Comparison of ENCODE assay signal across 7 mouse cellular contexts in the genomic region with DNA sequence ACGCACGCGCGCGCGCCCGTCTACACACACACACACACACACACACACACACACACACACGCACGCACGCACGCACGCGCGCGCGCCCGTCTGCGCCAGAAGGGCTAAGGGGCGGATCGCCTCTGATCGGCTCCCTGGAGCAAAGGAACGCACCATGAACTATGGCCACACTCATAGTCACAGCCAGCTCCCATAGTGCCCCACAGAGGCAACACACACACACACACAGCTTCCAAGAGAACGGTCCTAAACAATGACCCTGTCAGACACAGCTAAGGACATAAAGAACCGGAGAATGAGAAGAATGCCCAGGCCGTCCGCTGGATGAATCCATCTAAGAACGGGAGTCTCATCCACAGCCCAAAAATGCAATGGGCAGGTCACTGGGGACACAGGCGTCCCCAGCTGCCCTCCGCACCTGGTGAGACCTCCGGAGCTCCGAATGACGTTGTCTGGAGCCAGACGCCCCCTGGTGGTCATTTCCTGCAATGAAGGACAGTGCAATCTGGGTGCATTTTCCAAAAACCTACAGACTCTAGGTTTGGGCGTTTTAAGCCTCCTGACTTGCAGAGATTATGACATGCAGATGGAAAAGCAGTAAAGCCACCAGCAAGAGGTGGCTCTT. TPM values are rescaled to one million over a fixed set of nuclear protein-coding genes. Genes with fewer than 3 reads are reported as not detected.
DNase-seq lines count a peak whose midpoint lies in the region; ATAC-seq and TF ChIP-seq lines count a peak whose summit lies in the region.

No protein-coding gene starts in this region.

- H3K4me2 ChIP-seq in hindbrain, postnatal 0 days (ENCODE audit: low read depth, low read length), result peak overlapping the region; percentile 38
- H3K4me2 ChIP-seq in limb, embryonic 11.5 days (ENCODE audit: low read depth, severe bottlenecking), result no peak overlapping the region
- peak overlapping the region; percentile 25 for H3K4me2 ChIP-seq in midbrain, embryonic 14.5 days (ENCODE audit: low read length)

- H3K27me3 ChIP-seq in hindbrain, postnatal 0 days (ENCODE audit: insufficient read depth, low read length), result no peaks in the 10 kb centered on the region
- H3K27me3 ChIP-seq in limb, embryonic 11.5 days (ENCODE audit: control insufficient read depth, insufficient read depth, low read length), result no peaks in the 10 kb centered on the region
- no peaks in the 10 kb centered on the region for H3K27me3 ChIP-seq in midbrain, embryonic 14.5 days (ENCODE audit: control insufficient read depth, insufficient read depth, low read length)
- no peaks in the 10 kb centered on the region for H3K27me3 ChIP-seq in spleen, adult 2 months (ENCODE audit: control insufficient read depth, insufficient read depth, low read length)

- peak; percentile 86 for DNase-seq in adipocyte (ENCODE audit: low spot score)
- peak; percentile 88 to 92 for DNase-seq in cerebellum, postnatal 25 days
- peak; percentile 90 for DNase-seq in gastrocnemius, postnatal 10 days
- peak; percentile 88 for DNase-seq in hindbrain, postnatal 0 days (ENCODE audit: low spot score)
- DNase-seq in limb, embryonic 11.5 days (ENCODE audit: low spot score), result peak; percentile 90
- DNase-seq in midbrain, embryonic 14.5 days, result peak; percentile 90
- DNase-seq in spleen, adult 2 months (ENCODE audit: low read depth in 1 of 2, low spot score in 2 of 2), result peak in 1 of 2 experiments; percentile 80

- peaks cover 45% of the 10 kb centered on the region for H3K36me3 ChIP-seq in hindbrain, postnatal 0 days (ENCODE audit: insufficient read depth, low read length)
- peaks cover 18% of the 10 kb centered on the region for H3K36me3 ChIP-seq in limb, embryonic 11.5 days (ENCODE audit: control insufficient read depth, insufficient read depth, low read length)
- peaks cover 52% of the 10 kb centered on the region for H3K36me3 ChIP-seq in midbrain, embryonic 14.5 days (ENCODE audit: control insufficient read depth, insufficient read depth, low read length)
- peaks cover 12% of the 10 kb centered on the region for H3K36me3 ChIP-seq in spleen, adult 2 months (ENCODE audit: control insufficient read depth, insufficient read depth, low read length)

- H3K27ac ChIP-seq in hindbrain, postnatal 0 days, result no peak overlapping the region; the same call in 1 of the 2 replicates
- H3K27ac ChIP-seq in limb, embryonic 11.5 days (replicated peaks; ENCODE audit: low read depth, low read length), result no peak overlapping the region
- no peak overlapping the region for H3K27ac ChIP-seq in midbrain, embryonic 14.5 days (replicated peaks; ENCODE audit: low read depth, low read length)
- no peak overlapping the region for H3K27ac ChIP-seq in spleen, adult 2 months (ENCODE audit: insufficient read depth, low read length)

- no peak for TF ChIP-seq POLR2A in spleen, adult 2 months (IDR thresholded peaks at IDR 0.05; ENCODE audit: low read depth, low read length)

- H3K9me3 ChIP-seq in hindbrain, postnatal 0 days (ENCODE audit: low read length), result no peaks in the 10 kb centered on the region
- H3K9me3 ChIP-seq in limb, embryonic 11.5 days (ENCODE audit: control insufficient read depth, low read length), result no peaks in the 10 kb centered on the region
- H3K9me3 ChIP-seq in midbrain, embryonic 14.5 days (ENCODE audit: control insufficient read depth, low read length), result no peaks in the 10 kb centered on the region

- H3K4me1 ChIP-seq in hindbrain, postnatal 0 days (ENCODE audit: insufficient read depth, low read length), result peaks cover 11% of the 10 kb centered on the region; the same call in 1 of the 2 replicates
- H3K4me1 ChIP-seq in limb, embryonic 11.5 days (ENCODE audit: control insufficient read depth, insufficient read depth, low read length), result 0 out of 2 replicates have a peak, but pooled peaks cover 2% of the 10 kb centered on the region
- peaks cover 5% of the 10 kb centered on the region; the same call in 1 of the 2 replicates for H3K4me1 ChIP-seq in midbrain, embryonic 14.5 days (ENCODE audit: control insufficient read depth, insufficient read depth, low read length)
- H3K4me1 ChIP-seq in spleen, adult 2 months (ENCODE audit: control insufficient read depth, insufficient read depth, insufficient read length), result peaks cover 20% of the 10 kb centered on the region; the same call in 1 of the 2 replicates

- H3K9ac ChIP-seq in hindbrain, postnatal 0 days (replicated peaks; ENCODE audit: low read length), result no peak overlapping the region
- H3K9ac ChIP-seq in limb, embryonic 11.5 days (ENCODE audit: low read length), result no peak overlapping the region
- H3K9ac ChIP-seq in midbrain, embryonic 14.5 days (replicated peaks; ENCODE audit: low read length), result no peak overlapping the region

- 49% methylated on average over 34 of the region's 34 CpGs for WGBS in hindbrain, postnatal 0 days
- 63% methylated on average over 34 of the region's 34 CpGs for WGBS in limb, embryonic 11.5 days
- WGBS in midbrain, embryonic 14.5 days, result 58% methylated on average over 34 of the region's 34 CpGs
- 54% methylated on average over 31 of the region's 34 CpGs for WGBS in spleen, adult 2 months

- ATAC-seq in hindbrain, postnatal 0 days, result peak; percentile 64
- 0 out of 2 replicates have a peak, but pooled peaks have one; percentile 59 for ATAC-seq in limb, embryonic 11.5 days (ENCODE audit: insufficient number of reproducible peaks, low FRiP score, low TSS enrichment, low read depth)
- peak; percentile 24; the same call in 1 of the 2 replicates for ATAC-seq in midbrain, embryonic 14.5 days (ENCODE audit: low FRiP score, low TSS enrichment)

- TF ChIP-seq CTCF in hindbrain, postnatal 0 days (IDR thresholded peaks at IDR 0.05; ENCODE audit: low read depth), result peak; percentile 95
- TF ChIP-seq CTCF in spleen, adult 2 months (IDR thresholded peaks at IDR 0.05; ENCODE audit: extremely low read depth, insufficient read depth, insufficient read length, insufficient replicate concordance), result peak; percentile 84; the same call in 1 of the 2 replicates

- H3K4me3 ChIP-seq in hindbrain, postnatal 0 days (ENCODE audit: low read length), result 0 out of 2 replicates have a peak overlapping the region, but pooled peaks have one; percentile 11
- no peak overlapping the region for H3K4me3 ChIP-seq in limb, embryonic 11.5 days (ENCODE audit: low read depth, low read length)
- no peak overlapping the region for H3K4me3 ChIP-seq in midbrain, embryonic 14.5 days (replicated peaks; ENCODE audit: low read depth, low read length)
- no peak overlapping the region for H3K4me3 ChIP-seq in spleen, adult 2 months (ENCODE audit: extremely low read depth, insufficient read depth, insufficient read length)

RNA-seq across cellular contexts. Expression of gene Nanos3, which starts 25.3 kb away (rescaled TPM):
- 1 to 10 TPM; 1.4 to 2.4 TPM for total RNA-seq in gastrocnemius, postnatal 10 days (2021)
- 2.3 and 3.2 TPM in 2 replicates for total RNA-seq in hindbrain, postnatal 0 days (2014; rRNA removed)
- polyA plus RNA-seq in hindbrain, postnatal 0 days (2015; fragmentation: Nextera tagmentation; extraction: Ambion mirVana), result 11.5 and 15.5 TPM in 2 replicates
- 4.3 and 4.9 TPM in 2 replicates for polyA plus RNA-seq in limb, embryonic 11.5 days (2014; fragmentation: Nextera tagmentation; extraction: Ambion mirVana)
- polyA plus RNA-seq in midbrain, embryonic 14.5 days (2014; fragmentation: Nextera tagmentation; extraction: Ambion mirVana), result 9.4 and 11.7 TPM in 2 replicates
- polyA plus RNA-seq in spleen, adult 2 months (2012; rRNA removed), result 1.2 TPM in 1 of 2 replicates, not detected in the other

RNA-seq across cellular contexts. Expression of gene Zswim4, which starts 26.6 kb away (rescaled TPM):
- total RNA-seq in gastrocnemius, postnatal 10 days (2021), result 1 to 10 TPM; 7.9 to 8.5 TPM
- total RNA-seq in hindbrain, postnatal 0 days (2014; rRNA removed), result 44.1 and 50.6 TPM in 2 replicates
- 11.0 and 11.3 TPM in 2 replicates for polyA plus RNA-seq in hindbrain, postnatal 0 days (2015; fragmentation: Nextera tagmentation; extraction: Ambion mirVana)
- 23.9 and 24.5 TPM in 2 replicates for polyA plus RNA-seq in limb, embryonic 11.5 days (2014; fragmentation: Nextera tagmentation; extraction: Ambion mirVana)
- polyA plus RNA-seq in midbrain, embryonic 14.5 days (2014; fragmentation: Nextera tagmentation; extraction: Ambion mirVana), result 28.7 and 35.6 TPM in 2 replicates
- polyA plus RNA-seq in spleen, adult 2 months (2012; rRNA removed), result 11.3 and 17.5 TPM in 2 replicates

RNA-seq across cellular contexts. Expression of gene D8Ertd738e, which starts 39.2 kb away (rescaled TPM):
- total RNA-seq in gastrocnemius, postnatal 10 days (2021), result 100 to 1,000 TPM; 180 to 184 TPM
- 69.4 and 79.5 TPM in 2 replicates for total RNA-seq in hindbrain, postnatal 0 days (2014; rRNA removed)
- polyA plus RNA-seq in hindbrain, postnatal 0 days (2015; fragmentation: Nextera tagmentation; extraction: Ambion mirVana), result 318 and 325 TPM in 2 replicates
- polyA plus RNA-seq in limb, embryonic 11.5 days (2014; fragmentation: Nextera tagmentation; extraction: Ambion mirVana), result 361 and 375 TPM in 2 replicates
- 261 and 282 TPM in 2 replicates for polyA plus RNA-seq in midbrain, embryonic 14.5 days (2014; fragmentation: Nextera tagmentation; extraction: Ambion mirVana)
- 68.3 and 88.3 TPM in 2 replicates for polyA plus RNA-seq in spleen, adult 2 months (2012; rRNA removed)

RNA-seq across cellular contexts. Expression of gene Mri1, which starts 46.8 kb away (rescaled TPM):
- 10 to 100 TPM; 16.8 to 20.6 TPM for total RNA-seq in gastrocnemius, postnatal 10 days (2021)
- total RNA-seq in hindbrain, postnatal 0 days (2014; rRNA removed), result 46.1 and 71.6 TPM in 2 replicates
- 41.6 and 44.7 TPM in 2 replicates for polyA plus RNA-seq in hindbrain, postnatal 0 days (2015; fragmentation: Nextera tagmentation; extraction: Ambion mirVana)
- polyA plus RNA-seq in limb, embryonic 11.5 days (2014; fragmentation: Nextera tagmentation; extraction: Ambion mirVana), result 56.0 and 61.4 TPM in 2 replicates
- 39.9 and 40.2 TPM in 2 replicates for polyA plus RNA-seq in midbrain, embryonic 14.5 days (2014; fragmentation: Nextera tagmentation; extraction: Ambion mirVana)
- 59.5 and 104 TPM in 2 replicates for polyA plus RNA-seq in spleen, adult 2 months (2012; rRNA removed)

RNA-seq across cellular contexts. Expression of gene Ccdc130, which starts 59.9 kb away (rescaled TPM):
- 10 to 100 TPM; 11.3 to 11.4 TPM for total RNA-seq in gastrocnemius, postnatal 10 days (2021)
- total RNA-seq in hindbrain, postnatal 0 days (2014; rRNA removed), result 6.0 and 7.5 TPM in 2 replicates
- 12.4 and 12.9 TPM in 2 replicates for polyA plus RNA-seq in hindbrain, postnatal 0 days (2015; fragmentation: Nextera tagmentation; extraction: Ambion mirVana)
- 19.9 and 21.6 TPM in 2 replicates for polyA plus RNA-seq in limb, embryonic 11.5 days (2014; fragmentation: Nextera tagmentation; extraction: Ambion mirVana)
- polyA plus RNA-seq in midbrain, embryonic 14.5 days (2014; fragmentation: Nextera tagmentation; extraction: Ambion mirVana), result 25.5 and 26.2 TPM in 2 replicates
- 26.0 and 27.1 TPM in 2 replicates for polyA plus RNA-seq in spleen, adult 2 months (2012; rRNA removed)
